Mouse (Mus musculus): ENCODE results near the gene Psmd9.

- TF ChIP-seq CTCF (IDR thresholded peaks at IDR 0.05; ENCODE audit: low read depth, low read length) (no peak), GATA2 (IDR thresholded peaks at IDR 0.05; ENCODE audit: borderline replicate concordance, low read depth, low read length) (no peak)
Observed at GRCm38 (mm10) chr5:123279248-123279647, 110.0 kb downstream of the Psmd9 start.
